Comparison of ENCODE assay signal across 7 mouse cellular contexts in genomic region chr11:70473291-70473690, GRCm38 (mm10). TPM values are rescaled to one million over a fixed set of nuclear protein-coding genes. Genes with fewer than 3 reads are reported as not detected.
"Had no signal": no experiment of that assay in that cellular context is flagged by ENCODE, and none has a peak within 500 bp of the region (broad histone marks: within the 10 kb centered on the region; RNA-seq: fewer than 3 reads in every experiment).

No protein-coding gene starts in this region.

RNA-seq across cellular contexts. Expression of gene Tm4sf5, which starts 31.8 kb away (rescaled TPM):
- total RNA-seq: gastrocnemius, adult 18-20 months; gastrocnemius, adult 8-10 months; gastrocnemius, postnatal 14 days; gastrocnemius, postnatal 36 days; layer of hippocampus, adult 2 months; layer of hippocampus, postnatal 10 days; left cerebral cortex, postnatal 36 days had no signal
